Mouse (Mus musculus) adrenal gland, postnatal 4 days (tissue): Measurements from ENCODE around the gene Slamf7. TPM values are rescaled to one million over a fixed set of nuclear protein-coding genes. Genes with fewer than 3 reads are reported as not detected.

Source experiments
- microRNA-seq: library from miRNA; unstranded; fragments of <30 nt; microRNA quantifications from one replicate; pipeline ENCODE4 v1.2.0, GENCODE M21; 2021
- total RNA-seq, 2 experiments: library from RNA; stranded (reverse); gene quantifications; 2 replicates each; pipeline ENCODE4 v1.2.3; 2021

Slamf7 gene
- total RNA-seq, 2 experiments from 2014 or later, result 0.31 to 0.93 TPM

Small RNA genes lying within 50 kb of the gene (microRNA-seq; reads per million reads assigned to microRNA genes)
- not detected for gene Mir7683

Other genes with a start within 250 kb of the Slamf7 start
- 10 to 100 TPM; 81.4 to 84.8 TPM for gene Usf1, start 241.7 kb downstream of the Slamf7 start, total RNA-seq
- 10 to 100 TPM in 1 of 2 experiments, 1 to 10 TPM in 1; 6.3 to 15.1 TPM for gene Tstd1, start 234.2 kb downstream of the Slamf7 start, total RNA-seq
- 10 to 100 TPM; 43.0 to 47.0 TPM for gene F11r, start 215.5 kb downstream of the Slamf7 start, total RNA-seq
- 1 to 10 TPM; 8.5 to 9.1 TPM for gene Alyref2, start 149.6 kb downstream of the Slamf7 start, total RNA-seq
- gene Itln1, start 117.7 kb downstream of the Slamf7 start, total RNA-seq, result not detected
- gene Cd244a, start 93.8 kb downstream of the Slamf7 start, total RNA-seq, result under 1 TPM; 0.14 to 0.31 TPM
- 1 to 10 TPM in 1 of 2 experiments, under 1 TPM in 1; 0.73 to 1.3 TPM for gene Ly9, start 45.6 kb downstream of the Slamf7 start, total RNA-seq
- 1 to 10 TPM; 2.0 to 3.1 TPM for gene Cd48, start 29.0 kb upstream of the Slamf7 start, total RNA-seq
- gene Slamf1, start 114.1 kb upstream of the Slamf7 start, total RNA-seq, result under 1 TPM; 0.14 to 0.17 TPM
- 1 to 10 TPM; 3.8 to 5.4 TPM for gene Cd84, start 186.7 kb upstream of the Slamf7 start, total RNA-seq
- gene Gm10521, start 242.6 kb upstream of the Slamf7 start, total RNA-seq, result under 1 TPM; 0.34 to 0.36 TPM